Mouse (Mus musculus): Measurements from ENCODE around the gene Gpatch8. TPM values are rescaled to one million over a fixed set of nuclear protein-coding genes. Genes with fewer than 3 reads are reported as not detected.

Gene Gpatch8
- polyA plus RNA-seq, 1 experiment: 34.5 TPM

GRCm38 (mm10) chr11:102445264-102445890, 110.8 kb downstream of the Gpatch8 start:
- no peak for TF ChIP-seq CTCF (IDR thresholded peaks at IDR 0.05; ENCODE audit: borderline replicate concordance, control insufficient read depth, extremely low read depth, insufficient read depth, low read length, poor library complexity)
- no peak for TF ChIP-seq POLR2A (IDR thresholded peaks at IDR 0.05; ENCODE audit: control insufficient read depth, extremely low read depth, insufficient read depth, low read length, poor library complexity)
- H3K27ac ChIP-seq (ENCODE audit: control insufficient read depth, insufficient read depth, low read length): no peak overlapping the region
- H3K4me1 ChIP-seq (replicated peaks; ENCODE audit: control insufficient read depth, insufficient read depth, low read length): peaks cover 7% of the 10 kb centered on the region
- peaks cover 12% of the 10 kb centered on the region; the same call in 1 of the 2 replicates for H3K27me3 ChIP-seq (ENCODE audit: control insufficient read depth, insufficient read depth, low read length)
- no peak for DNase-seq
- H3K36me3 ChIP-seq (ENCODE audit: control insufficient read depth, insufficient read depth, low read length): no peaks in the 10 kb centered on the region
- no peak overlapping the region for H3K4me3 ChIP-seq (ENCODE audit: control insufficient read depth, insufficient read depth, low read length)
- WGBS: 83% methylated on average over 10 of the region's 10 CpGs

GRCm38 (mm10) chr11:102444781-102445180, 111.4 kb downstream of the Gpatch8 start:
- Histone ChIP-seq H3K27me3 (ENCODE audit: control insufficient read depth, insufficient read depth, low read length) (peaks cover 12% of the 10 kb centered on the region; the same call in 1 of the 2 replicates), H3K4me1 (replicated peaks; ENCODE audit: control insufficient read depth, insufficient read depth, low read length) (peaks cover 7% of the 10 kb centered on the region), H3K36me3 (ENCODE audit: control insufficient read depth, insufficient read depth, low read length) (no peaks in the 10 kb centered on the region), H3K4me3 (ENCODE audit: control insufficient read depth, insufficient read depth, low read length) (no peak overlapping the region), H3K27ac (ENCODE audit: control insufficient read depth, insufficient read depth, low read length) (no peak overlapping the region)
- TF ChIP-seq CTCF (IDR thresholded peaks at IDR 0.05; ENCODE audit: borderline replicate concordance, control insufficient read depth, extremely low read depth, insufficient read depth, low read length, poor library complexity): no peak
- TF ChIP-seq POLR2A (IDR thresholded peaks at IDR 0.05; ENCODE audit: control insufficient read depth, extremely low read depth, insufficient read depth, low read length, poor library complexity): no peak
- WGBS: 91% methylated on average over 6 of the region's 6 CpGs
- no peak for DNase-seq

GRCm38 (mm10) chr11:102444321-102444720, 111.9 kb downstream of the Gpatch8 start:
- TF ChIP-seq CTCF (IDR thresholded peaks at IDR 0.05; ENCODE audit: borderline replicate concordance, control insufficient read depth, extremely low read depth, insufficient read depth, low read length, poor library complexity) (no peak), POLR2A (IDR thresholded peaks at IDR 0.05; ENCODE audit: control insufficient read depth, extremely low read depth, insufficient read depth, low read length, poor library complexity) (no peak)
- Histone ChIP-seq H3K27ac (ENCODE audit: control insufficient read depth, insufficient read depth, low read length) (no peak overlapping the region), H3K27me3 (ENCODE audit: control insufficient read depth, insufficient read depth, low read length) (peaks cover 12% of the 10 kb centered on the region; the same call in 1 of the 2 replicates), H3K4me3 (ENCODE audit: control insufficient read depth, insufficient read depth, low read length) (no peak overlapping the region), H3K4me1 (replicated peaks; ENCODE audit: control insufficient read depth, insufficient read depth, low read length) (peaks cover 7% of the 10 kb centered on the region), H3K36me3 (ENCODE audit: control insufficient read depth, insufficient read depth, low read length) (no peaks in the 10 kb centered on the region)
- no peak for DNase-seq
- 87% methylated on average over 3 of the region's 3 CpGs for WGBS

- Histone ChIP-seq H3K27ac (ENCODE audit: control insufficient read depth, insufficient read depth, low read length) (no peak overlapping the region), H3K4me3 (ENCODE audit: control insufficient read depth, insufficient read depth, low read length) (no peak overlapping the region), H3K4me1 (replicated peaks; ENCODE audit: control insufficient read depth, insufficient read depth, low read length) (peaks cover 7% of the 10 kb centered on the region), H3K27me3 (ENCODE audit: control insufficient read depth, insufficient read depth, low read length) (peaks cover 12% of the 10 kb centered on the region; the same call in 1 of the 2 replicates), H3K36me3 (ENCODE audit: control insufficient read depth, insufficient read depth, low read length) (no peaks in the 10 kb centered on the region)
- TF ChIP-seq CTCF (IDR thresholded peaks at IDR 0.05; ENCODE audit: borderline replicate concordance, control insufficient read depth, extremely low read depth, insufficient read depth, low read length, poor library complexity): no peak
- TF ChIP-seq POLR2A (IDR thresholded peaks at IDR 0.05; ENCODE audit: control insufficient read depth, extremely low read depth, insufficient read depth, low read length, poor library complexity): no peak
- WGBS: 90% methylated on average over 12 of the region's 12 CpGs
- no peak for DNase-seq
Observed at GRCm38 (mm10) chr11:102443740-102444139, 112.5 kb downstream of the Gpatch8 start.

DNA sequence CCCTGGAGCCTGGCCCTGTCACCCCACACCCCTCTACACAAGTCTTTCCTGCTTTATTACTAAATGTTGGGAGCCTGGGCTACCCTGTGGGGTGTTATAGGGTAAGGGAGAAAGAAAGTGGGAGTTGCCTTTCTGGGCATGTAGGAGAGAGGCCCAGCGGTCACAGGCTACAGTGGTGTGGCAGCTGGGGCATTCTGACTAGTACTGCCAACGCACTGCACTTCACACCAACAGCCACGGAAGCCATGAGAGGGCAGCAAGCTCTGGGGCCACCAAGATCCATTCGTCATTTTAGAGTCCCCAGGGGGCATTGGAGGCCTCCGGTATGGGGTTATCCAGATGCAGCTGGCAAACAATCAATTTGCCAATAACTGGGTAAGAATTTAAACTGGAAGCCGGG, 114.1 kb downstream of the Gpatch8 start:
- H3K4me1 ChIP-seq (replicated peaks; ENCODE audit: control insufficient read depth, insufficient read depth, low read length): peaks cover 12% of the 10 kb centered on the region; the same call in 1 of the 2 replicates
- no peak overlapping the region for H3K27ac ChIP-seq (ENCODE audit: control insufficient read depth, insufficient read depth, low read length)
- H3K27me3 ChIP-seq (ENCODE audit: control insufficient read depth, insufficient read depth, low read length): peaks cover 8% of the 10 kb centered on the region; the same call in 1 of the 2 replicates
- no peak overlapping the region for H3K4me3 ChIP-seq (ENCODE audit: control insufficient read depth, insufficient read depth, low read length)
- no peaks in the 10 kb centered on the region for H3K36me3 ChIP-seq (ENCODE audit: control insufficient read depth, insufficient read depth, low read length)
- 94% methylated on average over 6 of the region's 6 CpGs for WGBS
- no peak for DNase-seq
- TF ChIP-seq CTCF (IDR thresholded peaks at IDR 0.05; ENCODE audit: borderline replicate concordance, control insufficient read depth, extremely low read depth, insufficient read depth, low read length, poor library complexity) (no peak), POLR2A (IDR thresholded peaks at IDR 0.05; ENCODE audit: control insufficient read depth, extremely low read depth, insufficient read depth, low read length, poor library complexity) (no peak)

- Histone ChIP-seq H3K27me3 (ENCODE audit: control insufficient read depth, insufficient read depth, low read length) (peaks cover 4% of the 10 kb centered on the region; the same call in 1 of the 2 replicates), H3K4me1 (replicated peaks; ENCODE audit: control insufficient read depth, insufficient read depth, low read length) (0 out of 2 replicates have a peak, but pooled peaks cover 9% of the 10 kb centered on the region), H3K36me3 (ENCODE audit: control insufficient read depth, insufficient read depth, low read length) (no peaks in the 10 kb centered on the region), H3K4me3 (ENCODE audit: control insufficient read depth, insufficient read depth, low read length) (no peak overlapping the region), H3K27ac (ENCODE audit: control insufficient read depth, insufficient read depth, low read length) (no peak overlapping the region)
- TF ChIP-seq POLR2A (IDR thresholded peaks at IDR 0.05; ENCODE audit: control insufficient read depth, extremely low read depth, insufficient read depth, low read length, poor library complexity): no peak
- no peak for TF ChIP-seq CTCF (IDR thresholded peaks at IDR 0.05; ENCODE audit: borderline replicate concordance, control insufficient read depth, extremely low read depth, insufficient read depth, low read length, poor library complexity)
- no peak for DNase-seq
- WGBS: 93% methylated on average over 3 of the region's 3 CpGs
Observed at GRCm38 (mm10) chr11:102441434-102441833, 114.8 kb downstream of the Gpatch8 start.
